Comparison of ENCODE assay signal across 21 mouse cellular contexts in the genomic region with DNA sequence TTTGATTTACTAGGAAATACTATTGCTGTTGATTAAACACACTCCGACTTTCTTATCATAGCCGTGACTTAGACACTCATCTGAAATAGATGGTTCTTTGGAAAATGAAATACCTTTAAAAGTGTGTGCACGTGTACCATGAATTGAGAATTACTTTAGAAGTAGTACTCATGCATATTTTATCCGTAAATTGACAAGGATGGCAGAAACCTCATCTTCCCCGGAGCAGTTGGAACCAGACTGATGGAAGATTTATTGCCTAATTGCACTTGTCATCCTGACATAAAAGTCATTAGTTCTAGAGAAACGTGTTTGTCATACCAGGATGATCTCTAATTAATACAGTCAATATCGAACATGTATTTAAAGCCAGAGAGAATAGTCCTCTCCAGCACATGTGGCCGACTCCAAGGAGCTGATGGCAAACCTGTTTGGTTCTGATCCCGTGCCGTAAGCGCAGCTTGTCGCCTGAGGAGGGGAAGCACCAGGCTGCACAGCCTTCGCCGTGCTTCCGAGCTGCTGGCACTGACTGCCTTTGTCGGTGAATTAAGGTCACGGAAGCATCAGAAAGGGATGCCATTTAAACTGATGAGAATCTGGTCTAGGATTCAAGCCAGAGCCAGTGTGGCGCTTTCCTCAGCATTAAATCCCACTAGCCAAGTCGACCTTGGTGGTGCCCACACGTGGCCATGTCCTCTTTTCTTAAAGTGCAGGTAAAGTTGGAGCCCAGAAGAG.
DNase-seq lines count a peak whose midpoint lies in the region; ATAC-seq and TF ChIP-seq lines count a peak whose summit lies in the region.
"Had no signal": no experiment of that assay in that cellular context is flagged by ENCODE, and none has a peak within 500 bp of the region (broad histone marks: within the 10 kb centered on the region; RNA-seq: fewer than 3 reads in every experiment).

No protein-coding gene starts in this region.

- H3K4me3 ChIP-seq in heart, embryonic 12.5 days, result no peak overlapping the region
- H3K4me3 ChIP-seq in hindbrain, postnatal 0 days (ENCODE audit: low read length), result no peak overlapping the region
- H3K4me3 ChIP-seq: heart, embryonic 13.5 days; limb, embryonic 10.5 days; liver, embryonic 12.5 days; lung, embryonic 15.5 days had no signal

- peak; percentile 82 for DNase-seq in heart, adult 11 months
- peak; percentile 53 for DNase-seq in brain, embryonic 14.5 days (ENCODE audit: low read depth)
- DNase-seq in cerebellum, adult 9-10 months, result peak; percentile 72
- no peak for DNase-seq in hindbrain, postnatal 0 days (ENCODE audit: low spot score)
- no peak for DNase-seq in kidney, adult 9 months
- DNase-seq in ovary, postnatal 14 days (ENCODE audit: low spot score), result no peak
- DNase-seq: adrenal gland, postnatal 36 days; B cell, adult 2 months; gastrocnemius, postnatal 14 days; heart, postnatal 4 days; kidney, adult 11 months; kidney, postnatal 25 days; layer of hippocampus, postnatal 36 days; right cerebral cortex, postnatal 14 days; thymus, postnatal 36 days had no signal

- no peak for ATAC-seq in heart, embryonic 12.5 days (ENCODE audit: insufficient number of reproducible peaks, low FRiP score)
- 0 out of 2 replicates have a peak, but pooled peaks have one; percentile 43 for ATAC-seq in hindbrain, postnatal 0 days
- ATAC-seq: liver, embryonic 12.5 days; Patski had no signal

- H3K9me3 ChIP-seq in heart, embryonic 12.5 days (replicated peaks), result no peaks in the 10 kb centered on the region
- H3K9me3 ChIP-seq in hindbrain, postnatal 0 days (ENCODE audit: low read length), result no peaks in the 10 kb centered on the region
- H3K9me3 ChIP-seq: heart, embryonic 13.5 days; limb, embryonic 10.5 days; liver, embryonic 12.5 days; lung, embryonic 15.5 days had no signal

- no peaks in the 10 kb centered on the region for H3K4me1 ChIP-seq in heart, embryonic 12.5 days (replicated peaks)
- no peaks in the 10 kb centered on the region for H3K4me1 ChIP-seq in hindbrain, postnatal 0 days (ENCODE audit: insufficient read depth, low read length)
- H3K4me1 ChIP-seq: heart, embryonic 13.5 days; liver, embryonic 12.5 days; lung, embryonic 15.5 days had no signal

- H3K4me2 ChIP-seq in heart, embryonic 12.5 days, result no peak overlapping the region
- no peak overlapping the region for H3K4me2 ChIP-seq in hindbrain, postnatal 0 days (ENCODE audit: low read depth, low read length)
- H3K4me2 ChIP-seq: heart, embryonic 13.5 days; liver, embryonic 12.5 days; lung, embryonic 15.5 days had no signal

- H3K9ac ChIP-seq in heart, embryonic 12.5 days, result no peak overlapping the region
- no peak overlapping the region for H3K9ac ChIP-seq in hindbrain, postnatal 0 days (replicated peaks; ENCODE audit: low read length)
- H3K9ac ChIP-seq: heart, embryonic 13.5 days; liver, embryonic 12.5 days; lung, embryonic 15.5 days had no signal

- no peak for TF ChIP-seq CTCF in brain, embryonic 14.5 days (IDR thresholded peaks at IDR 0.05; ENCODE audit: borderline replicate concordance, extremely low read depth, insufficient read depth, insufficient read length)
- TF ChIP-seq CTCF in hindbrain, postnatal 0 days (IDR thresholded peaks at IDR 0.05; ENCODE audit: low read depth), result no peak

- H3K36me3 ChIP-seq in heart, embryonic 12.5 days, result no peaks in the 10 kb centered on the region
- H3K36me3 ChIP-seq in hindbrain, postnatal 0 days (ENCODE audit: insufficient read depth, low read length), result no peaks in the 10 kb centered on the region
- H3K36me3 ChIP-seq: heart, embryonic 13.5 days; limb, embryonic 10.5 days; liver, embryonic 12.5 days; lung, embryonic 15.5 days had no signal

- TF ChIP-seq POLR2A in brain, embryonic 14.5 days (IDR thresholded peaks at IDR 0.05; ENCODE audit: borderline replicate concordance, extremely low read depth, insufficient read depth, insufficient read length, poor library complexity, severe bottlenecking), result no peak

- peaks cover 13% of the 10 kb centered on the region; the same call in 1 of the 2 replicates for H3K27me3 ChIP-seq in heart, embryonic 12.5 days (replicated peaks)
- no peaks in the 10 kb centered on the region for H3K27me3 ChIP-seq in hindbrain, postnatal 0 days (ENCODE audit: insufficient read depth, low read length)
- H3K27me3 ChIP-seq: liver, embryonic 12.5 days; lung, embryonic 15.5 days; Patski had no signal

- 84% methylated on average over 20 of the region's 20 CpGs for WGBS in heart, embryonic 12.5 days
- 59% methylated on average over 20 of the region's 20 CpGs for WGBS in hindbrain, postnatal 0 days

- no peak overlapping the region for H3K27ac ChIP-seq in heart, embryonic 12.5 days (ENCODE audit: poor library complexity, severe bottlenecking)
- no peak overlapping the region for H3K27ac ChIP-seq in hindbrain, postnatal 0 days
- H3K27ac ChIP-seq: heart, embryonic 13.5 days; limb, embryonic 10.5 days; liver, embryonic 12.5 days; lung, embryonic 15.5 days had no signal

Comparison
In these comparisons a context has a peak if more than half of its experiments do, and no peak if none do; other contexts are left out.
1. DNase-seq: peak in heart, adult 11 months (single experiment), brain, embryonic 14.5 days (single experiment) and cerebellum, adult 9-10 months (single experiment); none in hindbrain, postnatal 0 days (single experiment), kidney, adult 9 months (single experiment) and ovary, postnatal 14 days (single experiment).